Mouse (Mus musculus) ES-Bruce4 (cell line): ENCODE measurements around the gene Zfp747.

Experiments
- CTCF ChIP-seq: IDR thresholded peaks from one replicate; pipeline ENCODE4 v1.8.1; 2011; ENCODE audit warnings: low read depth, low read length
- POLR2A ChIP-seq: IDR thresholded peaks from one replicate; pipeline ENCODE4 v1.8.1; 2011; ENCODE audit warnings: low read length; ENCODE audit not compliant: insufficient read depth

DNA sequence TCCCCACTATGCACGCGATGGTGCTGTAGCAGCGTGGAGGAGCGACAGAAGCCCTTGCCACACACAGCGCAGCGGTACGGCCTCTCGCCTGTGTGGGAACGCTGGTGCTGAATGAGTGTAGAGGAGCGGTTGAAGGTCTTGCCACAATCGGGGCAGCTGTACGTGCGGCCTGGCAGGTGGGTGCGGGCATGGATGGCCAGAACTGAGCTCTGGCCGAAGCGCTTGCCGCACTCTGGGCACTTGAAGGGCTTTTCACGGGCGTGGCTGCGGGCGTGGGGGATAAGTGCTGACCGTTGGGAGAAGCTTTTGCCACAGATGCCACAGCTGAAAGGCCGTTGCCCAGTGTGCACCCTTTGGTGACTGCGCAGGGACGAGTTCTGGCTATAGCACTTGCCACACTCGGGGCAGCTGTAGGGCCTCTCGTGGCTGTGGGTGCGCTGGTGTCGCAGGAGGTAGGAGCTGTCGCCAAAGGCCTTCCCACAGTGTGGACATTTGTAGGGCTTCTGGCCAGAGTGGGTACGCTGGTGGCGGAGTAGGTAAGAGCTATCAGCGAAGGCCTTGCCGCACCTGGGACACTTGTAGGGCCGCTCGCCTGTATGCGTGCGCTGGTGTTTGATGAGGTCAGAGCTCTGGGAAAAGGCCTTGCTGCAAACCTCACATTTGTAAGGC lies 32.4 kb downstream of the Zfp747 start:
- no peak for TF ChIP-seq POLR2A
- TF ChIP-seq CTCF: no peak
